Mouse (Mus musculus) MEL-GATA-1-ER (cell line): ENCODE measurements at regions not wholly inside any gene's neighbourhood (a gene's known extent, or its start where the extent isn't known, plus 50 kb on each side); places are given as distances from the start of the nearest gene placed in this dataset.
"Not testable (repeated sequence)": the region's sequence is repeated elsewhere in the genome, so short reads cannot be mapped to it uniquely, and the experiment has no call there.

ENCODE experiments used
- DNase-seq: peaks from one replicate; pipeline ENCODE4 v3.0.0-alpha.2; 2012; ENCODE audit warnings: low read depth; ENCODE audit errors: extremely low read depth

DNA sequence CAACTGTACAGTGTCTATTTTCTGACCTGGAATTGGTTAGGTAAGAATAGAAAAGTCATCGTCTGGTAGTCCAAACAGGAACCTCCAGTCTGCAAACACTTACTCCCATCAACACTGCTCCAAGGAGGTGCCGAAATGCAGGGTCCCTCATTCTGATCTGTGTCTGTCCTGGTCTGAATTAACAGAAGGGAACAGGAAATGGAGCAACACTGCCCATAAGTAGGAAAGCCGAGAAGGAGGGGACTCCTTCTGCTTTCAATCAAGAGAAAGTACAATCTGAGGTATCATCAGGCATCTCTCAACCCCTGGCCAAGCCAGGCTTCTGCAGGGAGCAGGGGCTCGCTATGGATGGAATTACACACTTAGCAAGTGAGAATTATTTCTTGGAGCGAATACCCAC lies 562.4 kb upstream of the 2610301B20Rik start:
- DNase-seq: no peak

DNA sequence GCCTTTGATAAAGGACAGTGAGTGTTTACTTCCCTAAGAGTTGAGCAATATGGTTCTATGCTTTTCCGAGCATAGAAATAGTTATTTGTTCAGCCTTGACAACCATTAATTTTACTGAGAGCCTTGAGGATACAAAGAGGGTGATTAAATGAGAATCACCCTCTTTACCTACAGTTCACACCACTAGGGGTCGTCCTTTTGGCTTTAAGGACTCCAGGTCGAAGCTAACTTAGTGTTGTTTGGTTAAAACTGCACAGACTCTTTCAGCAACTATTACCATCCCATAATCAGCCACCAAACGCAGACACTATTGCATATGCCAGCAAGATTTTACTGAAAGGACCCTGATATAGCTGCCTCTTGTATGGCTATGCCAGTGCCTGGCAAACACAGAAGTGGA lies 559.2 kb upstream of the 2610301B20Rik start:
- DNase-seq: no peak

DNA sequence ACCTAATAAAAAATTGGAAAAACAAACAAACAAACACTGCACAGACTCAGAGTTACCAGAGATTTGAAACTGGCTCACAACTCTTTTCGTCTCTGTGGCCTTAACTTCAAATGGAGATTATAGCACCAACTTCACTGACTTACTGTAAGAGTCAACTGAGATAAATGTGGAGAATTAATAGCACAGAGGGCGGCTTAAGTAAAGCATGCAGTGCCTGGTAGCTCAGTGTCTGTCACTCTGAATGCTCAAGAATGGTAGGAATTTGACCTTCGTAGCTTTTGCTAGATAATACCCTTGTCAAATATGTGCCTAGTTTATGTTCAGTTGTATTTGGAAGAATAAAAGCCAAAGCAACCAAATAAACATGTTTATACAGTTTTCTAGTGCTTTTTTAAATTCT lies 558.4 kb upstream of the 2610301B20Rik start:
- no peak for DNase-seq

DNA sequence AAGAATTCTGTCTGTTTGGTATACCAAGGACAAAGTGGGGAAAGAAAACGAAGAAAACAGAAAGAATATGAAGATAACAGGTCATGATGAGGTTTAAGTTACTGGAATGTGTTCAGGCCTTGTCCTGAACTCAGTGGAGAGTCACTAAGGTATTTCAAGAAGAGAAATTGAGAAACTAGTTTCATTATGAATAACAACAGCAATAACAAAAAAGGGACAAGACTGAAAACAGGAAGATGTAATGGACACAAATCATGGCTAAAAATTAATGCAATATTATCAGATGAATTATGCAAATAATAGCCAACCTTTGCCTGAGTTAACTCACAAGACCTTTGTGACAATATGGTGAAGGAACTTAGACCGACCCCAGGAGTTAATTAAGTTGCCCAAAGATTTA lies 530.2 kb upstream of the 2610301B20Rik start:
- no peak for DNase-seq

DNA sequence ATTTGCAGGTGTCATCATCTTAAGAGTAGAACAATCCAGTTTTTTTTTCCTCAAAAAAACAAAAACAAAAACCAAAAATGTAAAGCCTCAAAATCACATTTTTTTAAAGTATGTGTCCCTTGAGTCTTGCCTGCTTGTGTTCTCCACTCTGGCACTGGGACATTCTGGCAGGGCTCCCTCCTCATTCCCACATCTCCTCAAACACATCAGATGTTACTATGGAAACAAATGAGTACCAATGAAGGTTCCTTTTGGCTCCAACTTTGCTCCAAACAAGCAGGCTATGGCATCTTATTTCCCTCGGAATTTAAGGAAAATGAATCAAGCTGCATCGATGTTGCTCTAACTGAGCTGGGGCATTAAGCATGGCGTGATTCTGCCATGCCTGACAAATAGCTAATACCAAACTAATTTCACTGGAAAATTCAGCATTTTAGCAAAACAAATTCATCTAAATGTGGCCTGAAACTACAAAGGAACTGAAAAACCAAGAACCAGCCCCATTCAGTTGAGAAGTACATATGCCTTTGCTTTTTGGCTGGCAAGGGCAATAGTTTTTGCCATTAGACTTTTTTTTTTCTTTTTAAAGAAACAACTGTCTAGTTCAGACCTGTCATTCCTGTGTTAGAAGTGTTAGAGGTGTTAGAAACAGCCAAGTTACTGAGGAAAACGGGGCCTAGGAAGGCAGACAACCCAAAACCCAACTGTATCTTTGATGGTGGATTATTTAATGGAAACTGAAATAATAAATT lies 522.2 kb upstream of the 2610301B20Rik start:
- DNase-seq: no peak

DNA sequence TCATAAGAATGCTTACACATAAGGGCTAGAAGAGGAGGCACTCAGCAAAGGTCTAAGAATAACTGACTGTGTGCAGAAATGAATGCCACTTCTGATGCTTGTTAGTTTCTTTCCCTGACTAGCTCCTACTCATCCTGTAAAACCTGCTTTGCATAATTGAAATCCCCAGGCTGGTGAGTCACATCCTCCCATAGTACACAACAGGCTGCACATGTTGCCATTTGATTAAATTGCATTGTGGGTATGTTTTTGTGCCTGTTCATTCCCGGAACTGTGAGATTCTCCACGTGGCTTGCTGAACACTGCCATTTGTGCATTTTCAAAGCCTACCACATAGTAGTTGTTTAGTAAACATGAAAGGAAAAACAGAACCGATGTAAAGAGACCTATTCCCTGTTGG lies 516.7 kb upstream of the 2610301B20Rik start:
- DNase-seq: no peak

DNA sequence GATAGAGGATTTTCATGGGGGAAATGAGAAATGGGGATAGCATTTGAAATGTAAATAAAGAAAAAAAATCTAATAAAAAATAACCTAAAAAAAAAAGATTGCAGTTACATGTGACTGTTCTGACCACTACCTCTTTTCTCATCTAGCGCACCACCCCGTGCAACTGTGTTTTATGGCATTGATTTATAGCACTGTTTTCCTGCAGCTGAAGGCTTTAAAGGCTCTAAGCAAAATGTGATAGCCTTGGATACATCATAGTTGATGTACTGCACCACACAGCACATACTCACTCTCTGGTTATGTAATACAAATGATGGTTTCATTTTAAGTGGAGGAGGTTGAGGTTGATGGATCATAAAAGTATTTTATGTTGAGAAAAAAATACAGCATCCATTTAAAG lies 484.5 kb upstream of the 2610301B20Rik start:
- DNase-seq: no peak

DNA sequence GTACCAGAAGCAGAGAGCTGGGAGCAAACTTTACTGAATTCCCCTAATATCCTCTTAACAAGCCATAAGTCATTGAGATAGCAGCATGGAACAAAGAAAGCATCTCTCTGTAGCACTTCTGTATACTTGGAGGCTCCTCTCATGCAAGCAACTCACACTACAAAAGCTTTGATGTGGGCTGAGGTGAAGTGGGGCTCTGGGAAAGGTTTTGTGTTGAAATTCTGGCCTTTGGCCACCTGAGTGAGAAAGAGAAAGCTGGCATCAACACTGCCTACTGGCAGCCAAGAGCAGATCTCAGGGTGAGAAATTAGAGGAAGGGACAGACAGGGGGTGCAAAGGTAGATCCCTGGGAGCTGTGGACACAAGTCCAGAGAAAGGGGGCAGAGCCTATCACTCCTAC lies 477.0 kb upstream of the 2610301B20Rik start:
- no peak for DNase-seq

DNA sequence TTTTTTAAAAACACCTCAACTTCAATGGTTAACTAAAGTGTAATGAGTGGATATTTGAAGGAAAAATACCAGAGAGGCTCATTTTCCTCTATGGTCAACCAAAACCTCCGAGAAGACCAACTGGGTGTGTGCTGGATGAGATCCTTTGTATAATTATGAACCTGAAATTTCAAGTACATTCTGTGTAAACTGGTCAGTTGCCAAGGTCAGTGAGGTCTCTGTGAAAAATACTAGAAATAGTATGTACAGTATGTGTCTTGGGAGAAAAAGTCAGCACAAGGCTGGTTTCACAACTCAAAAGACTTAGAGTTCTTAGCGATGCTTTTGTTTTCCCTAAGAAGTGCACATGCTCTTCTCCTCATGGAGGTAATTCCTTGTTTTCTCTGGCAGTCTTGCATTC lies 476.2 kb upstream of the 2610301B20Rik start:
- DNase-seq: no peak

DNA sequence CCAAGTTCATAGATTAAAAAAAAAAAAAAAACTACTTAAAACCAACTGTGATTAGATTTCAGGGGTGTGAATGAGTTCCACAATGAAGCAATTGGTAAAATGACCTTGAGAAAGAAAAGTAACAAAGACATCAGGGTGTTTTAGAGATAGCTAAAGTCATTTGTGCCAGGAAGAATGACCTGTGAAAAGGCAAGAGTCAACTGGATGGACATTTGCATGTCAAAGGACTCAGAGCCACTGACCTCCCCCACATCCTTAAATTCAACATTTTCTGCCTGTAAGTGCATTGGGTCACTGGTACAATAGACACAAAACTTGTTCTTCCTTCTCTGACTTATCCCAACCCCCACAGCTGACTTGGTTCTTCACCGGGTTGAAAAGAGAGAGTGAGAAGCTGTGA lies 474.6 kb upstream of the 2610301B20Rik start:
- DNase-seq: no peak

DNA sequence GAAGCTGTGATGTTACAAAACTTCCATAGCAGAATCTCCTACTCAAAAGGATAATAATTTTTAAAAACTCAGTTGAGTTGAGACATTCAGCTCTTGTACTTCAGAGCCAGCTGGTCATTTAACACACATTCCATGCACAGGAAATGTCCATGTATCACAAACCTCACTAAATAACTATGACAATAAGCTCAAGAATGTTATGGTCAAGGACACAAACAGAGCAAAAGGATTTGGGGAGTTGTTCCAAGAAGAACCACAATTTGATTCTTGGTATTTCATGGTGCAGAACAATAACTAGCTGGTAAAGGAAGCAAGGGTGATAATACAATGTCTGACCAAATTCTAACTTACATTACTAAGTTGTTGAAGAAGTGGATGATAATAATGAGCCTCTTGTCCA lies 471.4 kb upstream of the 2610301B20Rik start:
- DNase-seq: no peak

DNA sequence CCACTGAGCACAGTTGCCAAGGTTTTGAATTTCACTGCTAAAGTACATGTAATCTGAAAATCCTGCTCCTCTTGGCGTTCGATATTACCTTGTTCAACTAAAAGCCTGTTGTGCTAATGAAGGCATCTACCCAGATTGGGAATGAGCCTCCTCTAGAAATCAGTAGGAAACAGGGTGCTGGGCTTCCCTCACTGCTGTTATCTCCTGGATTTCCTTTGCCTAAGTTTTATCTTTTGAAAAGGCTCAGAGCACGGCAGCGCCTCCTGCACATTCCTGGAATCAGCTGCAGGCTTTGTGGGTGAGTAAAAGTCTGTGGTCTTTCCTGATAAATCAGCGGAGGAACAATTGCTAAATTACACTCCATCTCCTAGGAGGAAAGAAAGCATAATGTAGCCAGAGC lies 469.9 kb upstream of the 2610301B20Rik start:
- DNase-seq: no peak

DNA sequence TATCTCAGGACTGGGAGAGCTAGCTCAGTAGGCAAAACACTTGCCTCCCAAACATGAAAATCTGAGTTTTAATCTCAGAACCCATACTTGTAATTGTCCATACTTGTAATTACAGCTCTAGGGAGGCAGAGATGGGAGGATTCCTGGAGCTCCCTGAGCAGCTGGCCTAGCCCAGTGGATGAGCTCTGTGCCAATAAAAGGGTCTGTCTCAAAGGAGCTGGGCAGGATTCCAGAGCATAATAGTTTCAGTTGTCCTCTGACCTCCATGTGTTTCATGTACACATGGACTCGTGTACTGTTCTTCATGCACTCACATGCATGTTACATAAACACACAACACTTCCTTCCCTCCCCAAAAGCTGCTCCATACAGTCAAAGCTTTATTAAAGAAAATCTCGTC lies 469.2 kb upstream of the 2610301B20Rik start:
- no peak for DNase-seq

DNA sequence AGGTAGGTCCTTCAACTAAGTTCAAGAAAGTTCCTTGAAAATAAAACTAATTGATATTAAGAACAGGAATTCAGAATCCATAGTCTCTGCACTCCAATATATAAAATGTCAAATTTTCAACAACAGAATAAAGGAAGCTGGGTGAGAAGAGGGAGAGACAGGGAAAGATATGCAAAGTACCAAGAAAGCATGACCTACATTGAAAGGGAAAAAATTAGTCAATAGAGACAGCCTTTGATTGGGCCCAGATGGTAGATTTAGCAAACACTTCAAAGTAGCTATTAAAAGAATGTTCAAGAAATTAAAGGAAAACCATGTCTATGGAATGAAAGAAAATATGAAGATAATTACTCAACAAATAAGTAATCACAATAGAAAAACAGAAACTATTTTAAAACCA lies 460.0 kb upstream of the 2610301B20Rik start:
- no peak for DNase-seq

DNA sequence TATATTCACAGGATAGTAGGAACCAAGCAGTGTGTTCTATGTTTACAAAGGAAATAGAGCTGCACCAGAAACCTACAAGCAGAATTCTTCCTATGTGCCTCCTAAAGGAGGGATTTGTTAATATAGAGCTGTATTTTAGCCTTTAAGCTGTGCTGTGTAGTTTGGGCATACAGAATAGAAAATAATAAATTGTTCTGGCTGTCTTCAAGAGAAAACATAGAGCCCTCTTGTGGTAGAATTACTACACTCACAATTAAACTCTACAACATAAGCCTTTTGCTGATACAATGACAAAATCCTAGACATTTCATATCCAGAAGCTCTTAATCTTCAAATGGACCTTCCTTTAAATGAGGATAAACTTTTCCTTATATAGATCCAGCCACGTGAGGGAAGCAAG lies 452.9 kb upstream of the 2610301B20Rik start:
- DNase-seq: no peak

DNA sequence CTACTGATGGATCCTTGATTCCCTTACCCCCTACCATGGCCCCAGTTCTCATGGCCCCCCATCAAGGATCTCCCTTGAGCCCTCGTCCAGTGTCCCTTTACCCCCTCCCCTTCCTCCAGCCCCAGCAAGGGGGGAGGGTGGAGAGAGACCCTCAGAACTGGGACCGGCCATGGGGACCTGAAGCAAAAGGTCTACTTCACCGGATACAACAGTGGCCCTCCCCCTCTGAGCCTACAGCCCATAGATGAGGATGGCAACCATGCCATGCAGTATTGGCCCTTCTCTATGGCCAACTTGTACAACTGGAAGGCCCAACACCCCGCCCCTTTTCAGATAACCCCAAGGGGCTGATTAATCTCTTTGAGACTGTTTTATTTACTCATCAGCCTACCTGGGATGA lies 439.9 kb upstream of the 2610301B20Rik start:
- no peak for DNase-seq

DNA sequence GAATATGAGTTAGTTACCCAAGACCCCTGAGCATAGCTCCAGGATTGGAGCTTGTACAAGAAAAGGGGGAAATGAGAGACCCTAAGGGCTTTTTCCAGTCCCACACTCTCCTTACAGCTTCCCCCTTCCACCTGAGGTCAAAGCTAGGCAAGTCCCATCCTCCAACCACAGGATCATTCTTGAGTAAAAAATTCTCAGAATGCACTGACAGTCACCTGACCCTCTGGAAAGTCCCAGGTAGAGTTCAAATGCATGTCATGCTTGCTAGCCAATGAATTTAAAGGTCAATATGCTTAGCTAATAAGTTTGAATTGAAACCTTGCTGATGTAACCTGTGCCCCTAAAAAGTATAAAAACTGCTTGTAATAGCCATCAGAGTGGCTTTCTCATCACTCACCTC lies 434.4 kb upstream of the 2610301B20Rik start:
- not testable (repeated sequence) for DNase-seq

DNA sequence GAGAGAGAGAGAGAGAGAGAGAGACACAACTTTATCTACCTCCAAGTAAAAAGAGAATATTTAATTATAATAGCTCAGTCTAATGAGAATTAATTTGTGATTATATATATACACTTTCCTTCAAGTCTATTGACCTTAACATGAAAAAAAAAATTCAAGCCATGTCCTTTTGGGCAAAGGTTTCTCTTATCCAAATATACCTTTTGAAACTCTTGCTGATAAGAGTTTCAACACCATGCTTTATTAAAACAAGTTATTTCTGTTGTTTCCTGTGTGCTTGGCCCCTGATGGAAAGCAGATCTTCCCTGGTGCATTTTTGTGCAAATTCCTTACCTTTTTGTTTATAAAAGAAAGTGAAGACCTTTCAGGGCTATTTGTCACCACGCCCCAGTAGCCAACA lies 414.7 kb upstream of the 2610301B20Rik start:
- DNase-seq: no peak

DNA sequence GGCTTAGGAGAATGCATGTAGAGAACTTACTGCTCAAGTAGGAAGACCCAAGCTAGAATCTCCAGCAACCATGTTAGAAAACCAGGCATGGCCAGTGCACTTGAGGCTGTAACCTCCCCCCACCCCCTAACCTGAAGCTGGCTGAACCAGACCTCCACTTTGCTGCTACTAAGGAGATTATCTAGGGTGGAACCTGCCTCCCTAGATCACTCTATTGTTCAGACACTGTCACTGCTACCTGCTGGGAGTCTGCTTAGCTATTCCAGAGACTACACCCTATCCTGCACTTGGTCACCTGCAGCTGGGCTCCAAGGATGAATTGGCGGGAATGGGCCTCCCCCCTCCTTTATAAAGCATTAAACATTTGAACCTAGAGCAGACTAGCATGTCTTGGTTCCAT lies 393.4 kb upstream of the 2610301B20Rik start:
- no peak for DNase-seq

DNA sequence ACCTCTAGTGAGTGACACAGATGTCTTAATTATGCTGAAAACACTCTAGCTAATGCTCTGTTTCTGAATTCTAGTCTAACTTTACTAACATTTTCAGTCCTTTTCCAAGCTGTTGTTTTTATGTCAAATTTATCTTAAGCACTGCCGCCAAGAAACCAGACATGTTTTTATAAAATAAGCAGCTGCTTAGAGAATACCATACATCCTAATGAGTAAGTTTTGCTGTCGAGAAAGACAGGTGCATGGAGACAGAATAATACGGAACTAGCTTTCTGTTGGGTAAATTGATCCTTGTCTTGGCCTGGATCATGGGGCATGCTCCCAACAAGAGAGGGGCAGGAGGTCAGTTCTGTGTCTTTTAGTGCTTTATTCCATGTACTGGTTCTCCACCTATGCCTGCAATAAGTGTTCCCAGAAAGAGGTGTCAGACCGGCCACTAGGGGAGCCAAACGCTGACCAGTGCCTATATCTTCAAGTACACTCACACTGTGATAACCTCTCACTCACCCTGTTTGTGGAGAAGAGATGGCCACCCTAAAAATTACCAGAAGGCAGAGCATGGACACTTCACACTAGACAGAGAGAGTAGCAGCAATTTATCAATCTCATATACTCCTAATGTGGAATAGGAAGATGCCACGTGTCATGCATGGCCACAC lies 366.0 kb upstream of the 2610301B20Rik start:
- DNase-seq: no peak

DNA sequence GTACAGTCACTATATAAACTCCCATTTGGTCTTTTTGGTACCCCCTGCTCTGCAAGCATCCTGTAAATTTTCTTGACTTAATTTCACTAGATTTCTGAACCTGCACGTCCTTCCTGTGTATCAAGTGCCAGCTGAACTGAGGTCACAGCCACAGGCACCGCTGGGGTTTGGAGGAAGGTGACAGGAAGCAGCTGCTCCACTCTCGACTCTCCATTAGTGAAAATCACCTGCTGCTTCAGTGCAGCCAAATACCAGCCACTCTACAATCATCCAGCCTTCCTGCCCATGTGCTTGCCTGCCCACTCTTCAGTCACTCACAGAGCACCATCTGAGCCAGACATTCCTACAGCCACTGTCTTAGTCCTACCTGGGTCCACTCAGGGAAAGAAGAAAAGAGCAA lies 364.3 kb upstream of the 2610301B20Rik start:
- DNase-seq: no peak

DNA sequence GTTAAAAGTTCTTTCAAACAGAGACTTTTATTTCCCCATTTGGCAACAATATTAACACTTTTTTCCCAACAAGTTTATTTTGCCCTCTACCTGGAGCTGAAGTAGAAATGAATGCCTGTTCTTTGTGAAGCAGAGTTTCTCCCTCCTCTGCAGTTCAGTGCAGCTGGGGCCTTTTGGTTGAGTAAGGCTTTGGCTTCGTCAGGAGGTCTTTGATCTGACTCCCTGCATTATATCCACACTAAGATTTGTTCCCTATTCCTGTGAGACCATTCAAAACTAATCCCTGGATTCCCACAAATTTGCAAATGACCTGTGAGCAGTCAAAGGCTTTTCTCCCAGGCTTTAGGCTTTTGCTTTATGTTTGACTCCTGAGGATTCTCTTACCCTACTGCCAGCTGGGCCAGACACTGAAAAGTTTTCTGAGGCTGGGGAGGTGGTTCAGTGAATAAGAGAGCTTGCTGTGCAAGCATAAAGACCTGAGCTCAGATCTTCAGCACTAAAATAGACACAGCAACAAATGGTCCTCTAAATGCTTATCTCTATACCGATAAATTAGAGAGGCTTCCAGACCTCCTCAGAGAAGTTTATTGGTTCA lies 323.5 kb upstream of the 2610301B20Rik start:
- DNase-seq: no peak

DNA sequence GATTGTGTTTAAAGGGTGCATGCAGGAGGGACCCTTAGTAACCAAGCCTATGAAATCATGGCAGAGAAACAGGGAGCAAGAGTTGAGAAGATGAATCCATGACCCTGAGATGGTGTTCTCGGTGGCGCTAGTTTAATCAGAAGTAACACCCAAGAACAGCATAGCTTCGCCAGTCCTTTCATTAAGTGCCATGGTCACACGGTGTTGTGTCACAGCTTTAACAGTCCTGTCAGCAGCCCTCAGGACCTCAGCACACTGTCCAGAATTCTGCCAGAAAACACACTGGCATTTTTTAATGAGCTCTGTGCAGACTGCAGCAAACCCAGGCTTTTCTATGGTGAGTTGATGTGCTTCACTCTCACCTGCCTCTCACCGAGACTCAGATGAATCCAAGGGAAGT lies 320.6 kb upstream of the 2610301B20Rik start:
- DNase-seq: no peak
